Mouse (Mus musculus): Measurements from ENCODE around the gene Exoc3l4. TPM values are rescaled to one million over a fixed set of nuclear protein-coding genes. Genes with fewer than 3 reads are reported as not detected.

Exoc3l4 gene
- polyA plus RNA-seq, 1 experiment: 46.7 TPM

GRCm38 (mm10) chr12:111454543-111455280, 37.9 kb downstream of the Exoc3l4 start:
- WGBS: 71% methylated on average over 10 of the region's 10 CpGs
- no peak overlapping the region for H3K4me3 ChIP-seq (replicated peaks; ENCODE audit: extremely low read depth, low read depth, low read length)
- DNase-seq: no peak
- TF ChIP-seq CTCF (IDR thresholded peaks at IDR 0.05; ENCODE audit: insufficient read depth, low read length) (no peak), POLR2A (IDR thresholded peaks at IDR 0.05; ENCODE audit: borderline replicate concordance, extremely low read depth, low read depth, low read length) (no peak)
- peaks cover 5% of the 10 kb centered on the region; the same call in 1 of the 2 replicates for H3K4me1 ChIP-seq (ENCODE audit: control insufficient read depth, insufficient read depth, low read length)

- no peaks in the 10 kb centered on the region for H3K4me1 ChIP-seq (ENCODE audit: control insufficient read depth, insufficient read depth, low read length)
- 65% methylated on average over 12 of the region's 12 CpGs for WGBS
- no peak for TF ChIP-seq POLR2A (IDR thresholded peaks at IDR 0.05; ENCODE audit: borderline replicate concordance, extremely low read depth, low read depth, low read length)
- no peak for TF ChIP-seq CTCF (IDR thresholded peaks at IDR 0.05; ENCODE audit: insufficient read depth, low read length)
- no peak for DNase-seq
- no peak overlapping the region for H3K4me3 ChIP-seq (replicated peaks; ENCODE audit: extremely low read depth, low read depth, low read length)
These were observed 38.6 kb downstream of the Exoc3l4 start for GRCm38 (mm10) chr12:111455311-111455846.

GRCm38 (mm10) chr12:111455860-111456259, 39.0 kb downstream of the Exoc3l4 start:
- no peak for DNase-seq
- no peaks in the 10 kb centered on the region for H3K4me1 ChIP-seq (ENCODE audit: control insufficient read depth, insufficient read depth, low read length)
- WGBS: 69% methylated on average over 8 of the region's 8 CpGs
- no peak for TF ChIP-seq CTCF (IDR thresholded peaks at IDR 0.05; ENCODE audit: insufficient read depth, low read length)
- no peak for TF ChIP-seq POLR2A (IDR thresholded peaks at IDR 0.05; ENCODE audit: borderline replicate concordance, extremely low read depth, low read depth, low read length)
- no peak overlapping the region for H3K4me3 ChIP-seq (replicated peaks; ENCODE audit: extremely low read depth, low read depth, low read length)

- 90% methylated on average over 1 of the region's 1 CpGs for WGBS
- no peak overlapping the region for H3K4me3 ChIP-seq (replicated peaks; ENCODE audit: extremely low read depth, low read depth, low read length)
- TF ChIP-seq POLR2A (IDR thresholded peaks at IDR 0.05; ENCODE audit: borderline replicate concordance, extremely low read depth, low read depth, low read length) (no peak), CTCF (IDR thresholded peaks at IDR 0.05; ENCODE audit: insufficient read depth, low read length) (no peak)
- no peak for DNase-seq
- no peaks in the 10 kb centered on the region for H3K4me1 ChIP-seq (ENCODE audit: control insufficient read depth, insufficient read depth, low read length)
These were observed 40.9 kb downstream of the Exoc3l4 start for GRCm38 (mm10) chr12:111457742-111458141.

GRCm38 (mm10) chr12:111463570-111463969, 46.8 kb downstream of the Exoc3l4 start:
- WGBS: 84% methylated on average over 7 of the region's 7 CpGs

GRCm38 (mm10) chr12:111466369-111466768, 49.6 kb downstream of the Exoc3l4 start:
- Histone ChIP-seq H3K4me3 (replicated peaks; ENCODE audit: extremely low read depth, low read depth, low read length) (no peak overlapping the region), H3K4me1 (ENCODE audit: control insufficient read depth, insufficient read depth, low read length) (no peaks in the 10 kb centered on the region)
- DNase-seq: no peak
- WGBS: 96% methylated on average over 3 of the region's 3 CpGs
- no peak for TF ChIP-seq POLR2A (IDR thresholded peaks at IDR 0.05; ENCODE audit: borderline replicate concordance, extremely low read depth, low read depth, low read length)
- no peak for TF ChIP-seq CTCF (IDR thresholded peaks at IDR 0.05; ENCODE audit: insufficient read depth, low read length)

More at GRCm38 (mm10) chr12:111463570-111463969, 46.8 kb downstream of the Exoc3l4 start:
- Histone ChIP-seq H3K4me1 (ENCODE audit: control insufficient read depth, insufficient read depth, low read length) (no peaks in the 10 kb centered on the region), H3K4me3 (replicated peaks; ENCODE audit: extremely low read depth, low read depth, low read length) (no peak overlapping the region)
- TF ChIP-seq CTCF (IDR thresholded peaks at IDR 0.05; ENCODE audit: insufficient read depth, low read length) (no peak), POLR2A (IDR thresholded peaks at IDR 0.05; ENCODE audit: borderline replicate concordance, extremely low read depth, low read depth, low read length) (no peak)
- DNase-seq: no peak

GRCm38 (mm10) chr12:111468206-111468605, 51.4 kb downstream of the Exoc3l4 start:
- 84% methylated on average over 7 of the region's 7 CpGs for WGBS
- TF ChIP-seq CTCF (IDR thresholded peaks at IDR 0.05; ENCODE audit: insufficient read depth, low read length): no peak
- H3K4me3 ChIP-seq (replicated peaks; ENCODE audit: extremely low read depth, low read depth, low read length): no peak overlapping the region
- DNase-seq: no peak
- no peaks in the 10 kb centered on the region for H3K4me1 ChIP-seq (ENCODE audit: control insufficient read depth, insufficient read depth, low read length)

GRCm38 (mm10) chr12:111469507-111469906, 52.7 kb downstream of the Exoc3l4 start:
- TF ChIP-seq POLR2A (IDR thresholded peaks at IDR 0.05; ENCODE audit: borderline replicate concordance, extremely low read depth, low read depth, low read length) (no peak), CTCF (IDR thresholded peaks at IDR 0.05; ENCODE audit: insufficient read depth, low read length) (peak; percentile 89)
- Histone ChIP-seq H3K4me3 (replicated peaks; ENCODE audit: extremely low read depth, low read depth, low read length) (no peak overlapping the region), H3K4me1 (ENCODE audit: control insufficient read depth, insufficient read depth, low read length) (no peaks in the 10 kb centered on the region)
- DNase-seq: peak; percentile 56
- 6% methylated on average over 8 of the region's 8 CpGs for WGBS

- Histone ChIP-seq H3K4me1 (ENCODE audit: control insufficient read depth, insufficient read depth, low read length) (no peaks in the 10 kb centered on the region), H3K4me3 (replicated peaks; ENCODE audit: extremely low read depth, low read depth, low read length) (no peak overlapping the region)
- DNase-seq: no peak
- WGBS: 48% methylated on average over 1 of the region's 1 CpGs
- no peak for TF ChIP-seq POLR2A (IDR thresholded peaks at IDR 0.05; ENCODE audit: borderline replicate concordance, extremely low read depth, low read depth, low read length)
These were observed 54.3 kb downstream of the Exoc3l4 start for GRCm38 (mm10) chr12:111471119-111471518.

- Histone ChIP-seq H3K4me1 (ENCODE audit: control insufficient read depth, insufficient read depth, low read length) (no peaks in the 10 kb centered on the region), H3K4me3 (replicated peaks; ENCODE audit: extremely low read depth, low read depth, low read length) (no peak overlapping the region)
- WGBS: 60% methylated on average over 3 of the region's 3 CpGs
- no peak for DNase-seq
- TF ChIP-seq CTCF (IDR thresholded peaks at IDR 0.05; ENCODE audit: insufficient read depth, low read length): no peak
These were observed 54.9 kb downstream of the Exoc3l4 start for GRCm38 (mm10) chr12:111471721-111472120.

All from lung, adult 2 months (tissue).